Mouse (Mus musculus) urinary bladder, postnatal 25 days (tissue): ENCODE measurements at regions not wholly inside any gene's neighbourhood (a gene's known extent, or its start where the extent isn't known, plus 50 kb on each side); places are given as distances from the start of the nearest gene placed in this dataset.

ENCODE experiments used
- DNase-seq: peaks from one replicate; pipeline ENCODE4 v3.0.0; 2022; ENCODE audit warnings: low spot score

DNA sequence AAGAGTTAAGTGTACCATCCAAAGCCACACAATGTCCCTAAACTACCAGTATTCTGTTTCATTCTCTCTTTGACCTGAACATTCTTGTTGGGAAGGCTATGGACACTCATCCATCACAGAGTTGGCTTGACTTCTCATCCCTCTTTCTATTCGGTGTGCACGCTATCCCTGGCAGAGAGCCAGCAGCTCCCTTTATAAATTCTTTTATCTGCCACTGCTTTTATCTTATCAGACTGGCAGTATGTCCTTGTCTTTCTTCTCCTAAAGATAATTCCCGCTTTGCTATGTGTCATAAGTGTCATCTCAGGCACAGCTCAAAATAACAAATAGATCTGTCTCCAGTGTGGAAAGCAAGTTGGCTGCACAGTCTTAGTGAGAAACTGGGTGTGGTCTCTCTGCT is 106.6 kb upstream of the Lipc start:
- peak; percentile 1 for DNase-seq

- peak; percentile 0 for DNase-seq
Measured at GRCm38 (mm10) chr9:71056836-71057235, 104.8 kb upstream of the Lipc start.

DNA sequence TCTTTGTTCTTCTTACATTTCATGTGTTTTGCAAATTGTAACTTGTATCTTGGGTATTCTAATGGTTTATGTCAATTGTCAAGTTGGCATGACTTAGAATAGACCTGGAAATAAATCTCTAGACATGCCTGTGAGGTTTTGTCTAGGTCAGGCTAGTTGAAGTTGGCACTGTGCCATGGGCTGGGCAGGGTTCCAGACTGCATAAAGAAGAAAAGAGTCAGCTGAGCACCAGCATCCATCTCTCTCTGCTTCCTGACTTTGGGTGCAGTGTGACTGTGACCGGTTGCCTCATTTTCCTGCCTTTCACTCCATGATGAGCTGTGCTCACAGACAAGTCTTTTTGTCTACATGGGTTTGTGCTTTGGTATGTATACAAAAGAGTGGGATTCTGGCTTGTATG is 91.9 kb upstream of the Lipc start:
- DNase-seq = no peak

DNA sequence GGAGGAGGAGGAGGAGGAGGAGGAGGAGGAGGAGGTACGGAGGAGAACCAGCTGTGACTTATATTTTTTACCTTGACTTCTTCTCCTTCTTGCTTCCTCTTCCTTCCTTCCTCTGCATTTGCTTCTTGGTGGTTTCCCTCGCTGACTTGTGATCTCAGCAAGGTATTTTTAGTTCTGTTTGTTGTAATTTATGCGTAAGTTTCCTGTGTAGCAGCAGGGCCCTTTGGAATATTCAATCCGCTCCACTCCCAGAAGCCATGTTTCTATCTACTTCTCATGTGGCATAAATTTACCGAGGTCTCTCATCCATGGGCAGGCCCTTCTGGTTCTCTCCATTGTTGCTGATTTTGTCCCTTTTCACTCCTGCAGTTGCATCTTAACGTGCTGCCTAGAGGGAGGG is 83.3 kb upstream of the Lipc start:
- no peak for DNase-seq

DNA sequence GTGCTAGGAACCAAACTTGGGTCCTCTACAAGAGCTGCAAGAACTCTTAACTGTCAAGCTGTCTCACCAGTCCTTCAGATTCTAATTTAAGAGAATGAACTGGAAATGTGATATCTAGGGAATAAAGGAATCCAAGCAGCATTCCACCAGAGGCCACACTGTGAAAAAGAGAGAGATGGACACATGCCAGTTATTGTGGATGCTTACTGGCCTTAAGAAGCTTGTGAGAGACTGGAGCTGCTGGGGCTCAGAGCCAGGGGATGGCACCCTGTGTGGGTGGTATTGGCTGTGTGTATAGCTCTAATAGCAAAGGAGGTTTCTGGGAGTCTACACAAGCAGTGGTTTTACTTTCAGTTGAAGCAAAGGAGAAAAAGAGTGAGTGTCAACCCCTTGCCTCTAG is 80.1 kb upstream of the Lipc start:
- no peak for DNase-seq

DNA sequence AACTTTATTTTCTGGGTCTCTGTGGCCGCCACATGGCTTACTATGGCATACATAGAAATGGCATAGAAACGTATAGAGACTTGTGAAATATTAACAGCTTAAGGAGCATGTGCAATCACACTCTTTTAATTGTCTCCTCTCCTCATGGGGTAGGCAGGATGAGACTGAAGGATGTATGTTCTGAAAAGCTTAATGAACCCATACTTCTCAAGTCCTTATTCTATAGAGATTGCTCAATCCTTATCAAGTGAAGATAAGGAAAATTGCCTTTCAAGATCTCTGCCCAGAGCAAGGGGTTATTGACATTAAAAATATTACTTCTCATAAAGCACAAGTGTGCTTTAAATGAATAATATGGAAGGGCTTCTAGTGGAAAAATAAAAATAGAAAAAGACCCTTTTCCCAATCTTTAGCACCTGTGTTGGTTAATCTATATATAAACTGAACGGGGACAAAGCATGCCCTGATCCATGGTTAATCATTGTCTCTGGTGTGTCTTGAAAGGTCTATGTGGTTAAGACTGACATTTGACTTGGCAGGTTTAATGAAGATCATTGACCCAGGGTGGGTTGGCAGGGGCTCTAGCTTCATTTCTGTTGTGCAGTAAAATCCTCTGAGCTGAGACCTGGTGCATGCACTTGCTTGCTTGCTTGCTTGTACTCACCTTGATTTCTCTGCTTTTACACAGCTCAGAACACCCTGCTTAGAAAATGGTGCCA is 78.3 kb upstream of the Lipc start:
- DNase-seq = no peak

GRCm38 (mm10) chr9:71028102-71028501 is 76.1 kb upstream of the Lipc start:
- DNase-seq = no peak

GRCm38 (mm10) chr9:71027626-71028025 is 75.6 kb upstream of the Lipc start:
- no peak for DNase-seq

DNA sequence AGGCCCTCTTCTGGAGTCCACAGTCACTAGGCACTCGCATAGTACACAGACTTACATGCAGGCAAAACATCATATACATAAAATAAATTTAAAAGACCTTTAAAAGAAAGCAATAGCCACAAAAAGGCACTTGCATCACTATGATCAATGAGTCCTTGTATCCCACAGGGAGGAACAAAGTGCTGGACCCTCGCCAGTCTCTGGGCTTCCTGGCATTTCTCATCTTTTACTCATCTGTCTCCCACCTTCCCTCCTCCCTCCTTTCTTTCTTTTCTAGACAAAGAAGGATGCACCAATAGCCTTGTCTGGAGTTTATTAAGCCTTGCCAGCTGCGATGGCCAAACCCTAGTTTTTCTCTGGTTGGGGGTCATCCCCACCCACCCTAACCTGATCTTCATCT is 73.2 kb upstream of the Lipc start:
- DNase-seq = no peak

DNA sequence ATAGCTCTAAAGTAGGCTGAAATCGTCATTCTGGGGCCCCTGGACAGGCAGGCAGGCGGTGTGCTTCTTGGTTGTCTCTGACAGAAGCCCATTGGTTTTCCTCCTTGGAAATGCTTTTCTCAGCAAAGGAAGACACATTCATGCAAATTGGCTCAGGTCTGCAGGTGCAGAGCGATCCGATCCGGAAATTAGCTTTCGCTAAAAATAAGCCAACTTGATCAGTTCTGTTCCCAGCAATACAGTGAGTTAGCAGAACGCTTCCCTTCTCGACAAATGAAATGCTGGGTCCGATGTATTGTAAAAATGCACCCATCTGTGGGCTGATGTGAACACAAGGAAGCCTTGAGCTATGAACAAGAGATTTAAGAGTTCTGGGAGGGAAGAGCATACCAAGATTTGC is 66.2 kb upstream of the Lipc start:
- DNase-seq = no peak

- DNase-seq = no peak
Measured at GRCm38 (mm10) chr9:71017396-71018179, 65.6 kb upstream of the Lipc start.

DNA sequence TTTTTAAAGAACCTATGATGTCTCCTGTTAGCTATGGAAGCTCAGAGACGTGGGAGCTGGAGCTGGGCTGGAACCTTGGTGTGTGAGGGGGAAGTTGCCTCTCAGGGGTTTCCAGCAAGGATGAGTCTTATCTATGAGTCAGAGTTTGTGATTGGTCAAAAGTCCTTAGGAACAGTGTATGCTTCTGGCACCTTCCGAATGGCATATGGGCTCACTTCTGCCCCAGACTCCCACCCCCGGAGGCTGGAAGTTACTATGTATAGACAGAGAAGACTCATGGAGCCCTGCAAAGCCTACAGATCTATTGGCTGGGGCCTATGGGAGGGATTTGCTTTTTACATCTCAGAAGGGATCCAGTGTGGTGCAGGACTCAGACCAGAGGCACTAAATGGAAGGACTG is 63.9 kb upstream of the Lipc start:
- DNase-seq = no peak

DNA sequence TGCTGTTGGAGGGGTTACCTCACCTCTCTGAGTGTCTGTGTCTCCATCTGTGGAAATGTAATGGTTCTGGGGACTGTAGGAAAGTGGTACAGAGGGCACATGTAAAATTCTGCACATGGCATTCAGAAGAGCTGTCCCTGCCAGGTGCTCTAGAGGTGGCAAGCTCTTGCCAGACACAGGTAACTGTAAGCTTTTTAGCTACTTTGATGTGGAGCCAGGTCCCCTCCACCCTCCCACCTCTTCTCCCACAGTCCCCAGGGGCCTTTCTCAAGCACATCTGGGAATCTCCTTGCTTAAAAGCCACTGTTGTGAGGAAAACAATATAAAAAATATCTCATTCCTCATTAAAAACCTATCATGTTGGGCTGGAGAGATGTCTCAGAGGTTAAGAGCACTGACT is 63.4 kb upstream of the Lipc start:
- DNase-seq = no peak

- no peak for DNase-seq
Measured at GRCm38 (mm10) chr9:71012399-71012798, 60.4 kb upstream of the Lipc start.

GRCm38 (mm10) chr9:71004631-71005030 is 52.6 kb upstream of the Lipc start:
- no peak for DNase-seq
